Mouse (Mus musculus): ENCODE measurements around the gene Msh5.

- TF ChIP-seq CTCF (IDR thresholded peaks at IDR 0.05; ENCODE audit: low read depth, low read length): peak; percentile 38; the same call in 1 of the 2 replicates
- TF ChIP-seq POLR2A (IDR thresholded peaks at IDR 0.05; ENCODE audit: borderline replicate concordance, low read depth, low read length): no peak
Observed at GRCm38 (mm10) chr17:35007387-35007991, 39.1 kb downstream of the Msh5 start.

Measured in bone marrow macrophage, adult 2 months (primary cell).